Mouse (Mus musculus): ENCODE results near the gene Sirt3.

GRCm38 (mm10) chr7:140860728-140861127 is 21.4 kb downstream of the Sirt3 start:
- TF ChIP-seq CTCF (IDR thresholded peaks at IDR 0.05; ENCODE audit: low read depth, low read length) (no peak), POLR2A (IDR thresholded peaks at IDR 0.05; ENCODE audit: extremely low read depth, insufficient read depth, low read length) (no peak)
